Mouse (Mus musculus): Measurements from ENCODE around the gene Ppcdc.

The Ppcdc gene

GRCm38 (mm10) chr9:57360999-57361398, 78.9 kb downstream of the Ppcdc start:
- no peak for DNase-seq (ENCODE audit: low read depth, low spot score)

- no peak for DNase-seq (ENCODE audit: low read depth, low spot score)
These were observed 85.3 kb downstream of the Ppcdc start for GRCm38 (mm10) chr9:57354377-57355183.

- no peak for DNase-seq (ENCODE audit: low read depth, low spot score)
These were observed 88.6 kb downstream of the Ppcdc start for GRCm38 (mm10) chr9:57351277-57351676.

GRCm38 (mm10) chr9:57345902-57346301, 94.0 kb downstream of the Ppcdc start:
- no peak for DNase-seq (ENCODE audit: low read depth, low spot score)

DNA sequence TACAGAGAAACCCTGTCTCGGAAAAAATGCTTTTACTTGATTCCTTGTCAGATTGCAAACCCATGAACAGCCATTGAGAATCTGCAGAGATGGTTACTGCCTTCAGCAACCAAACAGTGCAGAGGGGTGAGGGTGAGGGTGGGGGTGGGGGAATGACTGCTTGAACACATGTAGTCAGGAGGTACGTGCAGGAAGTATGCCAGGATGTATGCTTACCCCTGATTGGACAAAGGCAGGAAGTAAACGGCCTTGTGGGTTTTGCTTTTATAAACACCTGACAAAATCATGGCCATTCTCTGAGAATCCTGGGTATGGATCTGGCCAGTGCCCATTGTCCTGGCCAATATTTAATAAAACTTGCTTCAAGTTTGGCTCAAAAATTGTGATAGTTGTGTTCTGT, 96.2 kb downstream of the Ppcdc start:
- no peak for DNase-seq (ENCODE audit: low read depth, low spot score)

DNA sequence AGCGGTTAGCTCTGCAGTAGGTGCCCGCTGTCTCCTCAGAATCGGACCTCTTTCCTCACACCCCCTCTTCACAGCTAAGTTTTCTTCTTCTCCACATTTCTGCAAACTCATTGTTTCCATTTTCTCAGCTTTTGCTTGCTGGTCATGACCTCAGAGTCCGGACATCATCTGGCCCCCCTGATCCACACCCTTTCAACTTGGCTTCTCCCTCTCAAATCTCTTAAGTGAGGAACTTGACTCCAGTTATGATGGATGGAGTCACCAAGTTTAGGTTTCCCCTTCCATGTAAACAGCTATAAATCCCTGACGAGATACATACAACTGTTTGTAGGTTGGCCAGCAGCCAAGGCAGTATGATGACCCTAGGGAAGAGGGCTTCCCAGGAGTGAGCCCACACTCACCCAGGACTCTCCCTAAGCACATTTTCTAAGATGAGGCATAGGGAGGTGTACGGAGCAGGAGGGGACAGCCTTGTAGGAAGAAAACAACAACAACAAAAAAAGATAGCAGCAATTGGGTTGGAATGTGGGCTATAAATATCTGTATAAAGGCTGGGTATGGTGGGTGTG, 96.9 kb downstream of the Ppcdc start:
- no peak for DNase-seq (ENCODE audit: low read depth, low spot score)

- DNase-seq (ENCODE audit: low read depth, low spot score): no peak
These were observed 97.7 kb downstream of the Ppcdc start for GRCm38 (mm10) chr9:57342186-57342585.

- no peak for DNase-seq (ENCODE audit: low read depth, low spot score)
These were observed 99.6 kb downstream of the Ppcdc start for GRCm38 (mm10) chr9:57340361-57340760.

GRCm38 (mm10) chr9:57339577-57340210, 100.2 kb downstream of the Ppcdc start:
- no peak for DNase-seq (ENCODE audit: low read depth, low spot score)

GRCm38 (mm10) chr9:57338706-57339105, 101.2 kb downstream of the Ppcdc start:
- DNase-seq (ENCODE audit: low read depth, low spot score): no peak
